Mouse (Mus musculus) ovary, adult 18-20 months (tissue): ENCODE measurements around the gene Schip1.
"Not testable (repeated sequence)": the region's sequence is repeated elsewhere in the genome, so short reads cannot be mapped to it uniquely, and the experiment has no call there.

Experiments used
- DNase-seq: peaks from one replicate; pipeline ENCODE4 v3.0.0; 2022; ENCODE audit warnings: low spot score, mixed read lengths

The Schip1 gene

DNA sequence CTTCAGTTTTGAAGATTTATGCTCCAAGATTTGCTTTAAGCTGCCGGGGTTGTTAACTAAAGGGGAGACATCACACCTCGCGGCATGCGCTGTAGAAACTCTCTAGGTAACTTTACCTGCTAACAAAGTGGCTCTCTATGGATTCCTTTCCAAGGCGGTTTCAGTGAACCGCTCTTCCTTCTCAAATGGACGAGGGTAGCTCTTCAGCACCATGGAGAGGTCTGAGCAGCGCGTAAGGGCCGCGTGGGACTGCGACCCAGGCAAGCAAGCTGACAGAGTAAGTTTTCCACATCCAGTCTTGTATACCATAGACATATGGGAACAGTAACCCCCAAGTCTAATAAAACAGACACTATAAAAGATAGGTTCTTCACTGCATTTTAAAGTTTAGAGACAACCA, at the start of gene Schip1:
Gene Schip1, plus strand, starts transcription at position 72 of the 400 bp plus-strand sequence.
- DNase-seq = no peak

DNA sequence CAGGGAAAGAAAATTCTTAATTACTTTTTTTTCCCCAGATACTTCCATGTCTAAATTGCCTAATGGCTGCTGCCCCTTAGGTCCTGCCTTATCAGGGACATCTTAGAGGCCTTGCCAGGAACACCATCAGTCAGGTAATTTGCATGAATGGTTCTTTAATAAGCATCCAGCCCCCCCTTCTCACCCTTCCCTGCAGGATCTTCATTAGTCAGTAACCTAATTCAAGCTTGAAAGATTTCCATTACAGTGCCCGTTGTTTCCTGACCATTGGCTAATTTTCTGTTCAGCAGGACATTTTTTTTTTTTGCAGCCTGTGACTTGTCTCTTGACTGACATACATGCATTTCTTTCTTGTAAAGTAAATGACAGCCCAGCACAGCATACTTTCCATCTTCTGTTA, 48.8 kb upstream of the Schip1 start:
- no peak for DNase-seq

DNA sequence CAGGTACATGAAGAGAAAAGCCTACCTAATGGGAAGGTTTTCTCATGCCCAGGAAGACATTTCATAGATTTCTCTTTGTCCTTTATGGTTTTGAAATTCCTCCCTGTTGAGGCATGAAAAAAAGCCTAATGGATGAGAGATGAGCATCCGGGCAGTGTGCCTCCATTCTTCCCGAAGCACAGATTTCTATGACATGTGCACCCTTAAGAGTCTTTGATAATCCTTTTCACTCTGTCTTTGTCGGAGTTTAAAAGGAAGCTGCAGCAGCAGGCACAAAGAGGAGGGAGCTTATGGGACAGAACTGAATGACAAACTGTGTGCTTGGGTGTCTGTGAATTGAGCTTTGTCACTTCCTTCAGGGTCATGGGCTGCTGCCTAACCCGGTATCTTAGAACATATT, 45.2 kb upstream of the Schip1 start:
- no peak for DNase-seq

DNA sequence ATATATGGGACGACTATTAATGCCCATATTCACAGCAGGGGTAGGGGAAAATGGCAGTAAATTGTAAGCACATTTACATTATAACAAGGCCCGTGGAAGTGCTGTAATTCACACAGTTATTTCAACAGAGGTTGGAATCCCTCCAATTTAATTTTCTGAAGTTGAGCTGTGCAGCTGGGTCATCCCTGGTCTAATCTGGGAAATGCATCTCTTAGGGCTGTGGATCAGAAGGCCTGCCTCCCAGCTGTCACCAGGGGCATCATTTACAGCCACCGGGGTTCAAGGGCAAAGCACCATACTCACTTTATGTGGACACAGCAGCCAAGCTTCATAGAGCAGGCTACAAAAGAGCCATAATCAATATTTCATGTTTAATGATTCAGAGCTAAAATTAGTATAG, 28.5 kb upstream of the Schip1 start:
- no peak for DNase-seq

DNA sequence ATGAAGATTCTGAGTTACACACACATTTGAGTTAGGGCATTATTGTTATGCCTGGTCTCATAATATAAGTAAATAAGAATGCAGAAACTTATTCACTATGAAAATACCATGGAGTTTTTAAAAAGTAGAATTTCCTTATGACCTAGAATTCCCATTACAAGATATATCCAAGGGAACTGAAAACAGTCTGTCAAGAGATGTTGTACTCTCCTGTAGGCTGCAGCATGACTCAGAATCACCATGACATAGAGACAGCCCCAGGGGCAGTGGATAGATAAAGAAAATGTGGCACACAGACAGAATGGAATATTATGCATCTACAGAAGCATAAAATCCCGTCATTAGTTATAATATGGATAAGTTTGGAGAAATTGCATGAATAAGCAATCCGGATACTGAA, 21.7 kb upstream of the Schip1 start:
- DNase-seq = no peak

DNA sequence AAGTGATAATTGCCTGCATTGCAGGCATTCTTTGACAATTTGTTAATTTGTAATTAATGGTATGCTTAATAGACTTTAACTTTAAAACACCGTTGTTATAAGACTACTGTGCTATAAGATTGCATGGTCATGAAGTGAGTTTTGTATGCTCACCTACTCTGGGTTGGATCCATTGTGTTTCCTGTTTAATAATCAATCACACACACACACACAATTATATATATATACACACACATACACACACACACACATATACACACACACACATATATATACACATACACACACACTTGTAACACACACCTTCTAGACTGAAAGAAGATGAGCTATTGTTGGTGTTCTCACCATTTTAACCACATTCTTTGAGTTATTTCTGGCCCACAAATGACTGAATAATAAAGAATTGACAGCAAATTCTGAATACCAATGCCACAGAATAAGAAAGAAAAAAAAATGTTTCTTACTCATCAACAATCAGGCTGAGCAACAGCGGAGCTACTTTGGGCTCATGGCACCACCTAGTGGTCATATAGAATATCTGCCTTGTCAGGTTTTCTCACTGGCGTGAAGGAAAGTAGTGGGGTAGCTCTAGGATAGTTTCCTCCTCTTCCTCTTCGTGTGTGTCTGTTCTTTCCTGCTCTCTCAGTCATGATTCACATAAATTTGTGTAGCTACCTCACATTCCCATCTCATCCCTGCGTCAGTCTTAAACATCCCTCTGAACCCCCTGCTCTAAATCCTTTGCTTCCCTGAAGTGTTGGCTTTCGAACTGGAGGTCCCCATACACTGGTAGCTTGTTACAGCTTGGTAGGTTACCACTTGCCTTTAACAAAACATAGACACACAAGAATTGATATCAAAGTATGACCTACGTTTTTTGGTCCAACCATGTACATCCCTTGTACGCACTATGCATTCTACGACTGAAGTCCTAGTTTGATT, 18.9 kb upstream of the Schip1 start:
- DNase-seq = no peak

DNA sequence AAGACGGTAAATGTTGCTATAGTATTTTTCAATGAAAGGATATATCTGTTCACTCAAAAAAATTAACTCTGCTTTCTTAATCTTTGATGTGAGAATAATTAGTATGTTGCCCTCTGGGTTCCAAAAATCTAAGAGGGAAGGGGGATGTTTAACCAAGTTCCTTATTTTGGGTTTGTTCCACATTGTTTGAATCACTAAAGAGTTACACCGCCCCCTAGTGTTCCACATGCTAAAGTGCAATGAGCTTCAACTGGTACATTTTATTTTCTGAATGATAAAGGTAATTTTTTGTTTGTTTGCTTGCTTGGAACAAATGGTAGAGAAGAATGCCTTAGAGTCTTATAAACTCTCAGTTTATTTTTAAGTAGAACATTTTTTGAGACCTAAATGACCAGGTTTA, 11.1 kb upstream of the Schip1 start:
- DNase-seq = no peak

DNA sequence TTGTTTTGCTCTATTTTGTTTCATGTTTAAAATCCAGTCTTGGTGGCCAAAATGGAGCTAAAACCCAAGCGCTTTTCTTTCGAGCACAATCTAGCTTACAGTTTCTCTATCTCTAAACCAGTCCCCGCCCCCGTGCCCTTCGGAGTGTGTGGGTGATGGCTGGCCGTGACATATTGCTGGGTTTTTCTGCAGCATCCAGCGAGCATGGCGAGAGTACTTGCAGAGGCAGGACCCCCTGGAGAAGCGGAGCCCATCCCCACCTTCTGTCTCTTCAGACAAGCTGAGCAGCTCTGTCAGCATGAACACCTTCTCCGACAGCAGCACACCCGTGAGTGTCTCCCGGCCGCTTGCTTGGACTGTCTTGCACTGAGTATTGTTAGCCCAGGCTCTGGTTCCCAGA, 9.5 kb upstream of the Schip1 start:
- DNase-seq = no peak

DNA sequence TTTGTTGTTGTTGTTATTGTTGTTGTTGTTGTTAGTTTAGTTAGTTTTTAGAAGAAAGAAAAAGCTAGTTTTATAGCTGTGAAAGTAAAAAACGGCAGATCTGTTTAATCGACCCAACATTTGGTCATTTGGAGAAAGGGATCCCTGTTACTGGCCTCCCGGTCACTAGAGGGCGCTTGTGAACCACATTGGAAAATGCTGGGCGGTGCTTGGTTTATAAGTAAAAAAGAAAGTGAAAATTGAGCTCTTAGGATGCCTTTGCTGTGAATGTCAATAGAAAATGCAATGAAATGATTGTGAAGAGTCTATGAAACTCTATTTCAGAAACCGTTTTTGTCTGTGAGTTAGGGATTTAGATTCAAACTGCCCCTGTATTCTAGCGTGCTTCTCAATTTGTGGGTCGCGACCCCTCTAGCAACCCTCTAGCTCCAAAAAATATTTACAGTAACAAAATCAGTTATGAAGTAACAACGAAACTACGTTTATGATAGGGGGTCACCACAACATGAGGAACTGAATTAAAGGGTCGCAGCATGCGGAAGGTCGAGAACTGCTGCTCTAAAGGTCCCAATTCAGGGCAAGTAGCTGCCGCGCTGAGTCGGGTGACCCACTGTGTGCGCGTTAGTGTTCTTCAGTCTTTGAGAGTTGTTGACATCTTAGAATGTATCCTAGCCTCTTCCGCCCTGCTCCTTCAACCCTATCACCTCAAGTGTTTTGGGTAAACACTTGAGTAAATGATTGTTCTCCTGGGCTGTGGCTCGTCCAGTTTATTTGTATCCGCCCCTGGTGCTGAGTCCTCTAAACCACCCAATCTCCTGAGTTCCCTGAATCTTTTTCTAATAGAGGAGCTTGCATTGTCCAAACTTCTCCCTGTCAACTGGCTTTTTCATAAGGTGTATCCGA, 8.0 kb upstream of the Schip1 start:
- DNase-seq = peak; percentile 7

DNA sequence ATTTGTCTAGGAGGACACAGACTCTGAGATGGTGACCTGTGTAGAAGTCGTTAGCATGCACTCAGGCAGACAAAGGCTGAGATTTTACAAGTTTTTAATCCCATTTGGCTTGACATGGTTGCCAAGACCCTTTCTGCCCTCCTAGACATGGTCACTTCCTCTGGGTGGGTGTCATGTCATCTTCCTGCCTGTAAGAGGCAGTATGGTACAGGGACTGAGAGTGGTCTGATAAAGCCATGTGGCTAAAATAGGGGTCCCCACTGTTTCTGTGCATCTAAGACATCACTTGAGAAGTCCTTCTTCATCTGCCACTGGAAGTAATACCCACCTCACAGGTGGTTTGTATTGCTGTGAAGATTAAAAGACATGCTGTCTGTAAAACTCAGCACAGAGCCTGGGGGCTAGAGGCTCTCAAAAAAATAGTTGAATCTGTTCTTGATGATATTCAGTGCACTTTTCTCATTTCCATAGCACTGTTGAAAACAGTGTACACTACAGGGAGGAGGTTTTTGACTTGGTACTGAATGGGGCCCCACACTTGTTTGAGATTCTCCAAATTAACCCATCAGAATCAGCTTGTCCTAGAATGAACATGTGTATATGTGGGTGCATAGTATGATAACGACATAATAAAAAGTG, 5.3 kb upstream of the Schip1 start:
- DNase-seq = no peak

DNA sequence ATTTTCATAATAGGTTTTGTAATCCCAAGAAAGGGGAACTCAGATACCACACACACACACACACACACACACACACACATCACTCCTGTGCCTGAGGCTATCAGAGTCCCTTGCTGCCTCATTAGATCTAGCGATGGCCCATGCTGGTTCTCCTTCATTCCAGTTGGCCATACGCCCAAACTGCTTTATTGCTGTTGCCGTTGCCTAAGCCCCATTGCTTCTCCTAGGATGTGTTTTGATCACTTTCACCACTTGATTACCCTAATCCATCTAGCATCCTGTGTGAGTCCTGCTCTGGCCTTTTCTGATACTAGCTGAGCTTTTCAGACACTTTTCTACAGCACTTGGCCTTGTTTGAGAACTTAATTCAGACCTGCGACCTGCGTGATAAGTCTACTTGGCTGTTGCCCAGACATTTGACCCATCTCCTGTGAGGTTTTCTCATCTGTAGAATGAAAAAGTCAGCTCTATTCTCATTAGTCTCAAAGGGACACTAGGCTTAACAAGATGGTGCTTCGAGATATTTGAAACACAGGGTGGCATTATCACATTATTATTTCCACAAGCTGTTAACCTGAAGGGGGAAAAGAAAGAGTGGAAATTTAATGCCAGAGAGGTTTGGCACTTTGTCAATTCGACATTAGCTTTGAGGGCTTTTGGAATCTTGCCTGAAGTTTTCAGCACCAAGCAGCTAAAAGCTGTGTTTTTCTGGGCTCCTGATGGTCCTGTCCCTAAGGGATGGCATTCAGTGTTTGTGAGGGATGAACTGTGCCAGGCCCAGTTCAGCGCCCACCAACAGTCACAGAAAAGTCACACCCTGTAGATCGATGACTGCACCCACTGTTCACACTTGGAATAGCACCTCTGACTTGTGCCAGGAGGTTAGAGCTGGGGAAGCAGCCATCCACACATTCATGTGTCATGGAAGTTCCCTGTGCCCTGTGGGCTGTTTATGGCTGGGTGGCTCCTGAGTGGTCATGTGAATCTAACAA, 7.1 kb downstream of the Schip1 start:
- no peak for DNase-seq

DNA sequence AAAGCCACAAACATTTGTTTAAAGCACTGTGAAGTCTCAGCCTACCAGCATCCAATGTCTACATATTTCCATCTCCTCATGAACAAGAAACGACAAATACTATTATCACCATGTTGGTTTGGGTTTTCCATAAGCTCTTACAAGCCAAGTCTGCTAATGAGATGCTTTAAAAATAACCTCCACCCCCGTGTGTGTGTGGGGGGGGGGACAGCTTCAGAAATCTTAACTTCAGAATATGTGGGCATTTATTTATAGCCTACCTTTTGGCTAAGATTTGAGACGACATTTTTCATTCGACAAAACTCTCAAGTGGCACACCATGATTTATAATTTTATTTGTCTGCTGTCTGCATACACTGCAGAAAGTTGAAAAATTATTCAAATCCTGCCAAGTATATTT, 12.8 kb downstream of the Schip1 start:
- no peak for DNase-seq

DNA sequence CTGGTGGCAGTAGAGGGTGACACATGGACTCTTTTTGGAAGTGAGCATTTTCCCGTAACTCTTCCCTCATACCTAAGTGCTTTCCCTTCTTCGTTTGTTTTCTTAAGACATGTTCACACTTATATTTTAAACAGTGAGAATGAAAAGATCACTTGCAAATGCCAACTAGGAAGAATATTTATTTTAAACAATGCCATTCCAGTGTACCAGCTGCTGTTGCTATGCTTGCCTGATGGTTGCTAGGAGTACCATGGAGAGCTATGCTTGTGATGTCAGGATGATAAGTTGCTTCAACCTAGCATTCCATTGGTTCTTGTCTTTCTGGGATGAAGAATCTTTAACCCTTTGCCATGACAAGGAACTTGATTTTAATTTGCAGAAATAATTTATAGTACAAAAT, 20.4 kb downstream of the Schip1 start:
- DNase-seq = no peak

DNA sequence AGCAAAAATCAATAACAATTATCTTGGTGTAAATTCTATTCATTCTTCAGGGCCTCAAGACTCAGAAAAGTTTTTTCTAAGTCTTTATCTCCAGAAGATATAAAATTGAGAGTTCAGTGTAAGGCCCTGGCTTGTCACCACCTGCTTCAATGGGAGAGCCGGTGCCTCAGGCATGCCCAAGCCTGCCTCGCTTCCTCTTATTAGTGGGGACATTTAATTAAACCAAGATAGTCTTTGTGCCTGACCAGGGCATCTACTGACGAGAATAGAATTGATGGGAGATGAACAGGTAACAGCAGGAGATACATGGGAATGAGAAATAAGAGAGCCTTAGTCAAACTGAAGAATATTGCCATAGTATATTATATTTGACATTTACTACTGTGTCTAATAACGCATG, 27.5 kb downstream of the Schip1 start:
- no peak for DNase-seq

DNA sequence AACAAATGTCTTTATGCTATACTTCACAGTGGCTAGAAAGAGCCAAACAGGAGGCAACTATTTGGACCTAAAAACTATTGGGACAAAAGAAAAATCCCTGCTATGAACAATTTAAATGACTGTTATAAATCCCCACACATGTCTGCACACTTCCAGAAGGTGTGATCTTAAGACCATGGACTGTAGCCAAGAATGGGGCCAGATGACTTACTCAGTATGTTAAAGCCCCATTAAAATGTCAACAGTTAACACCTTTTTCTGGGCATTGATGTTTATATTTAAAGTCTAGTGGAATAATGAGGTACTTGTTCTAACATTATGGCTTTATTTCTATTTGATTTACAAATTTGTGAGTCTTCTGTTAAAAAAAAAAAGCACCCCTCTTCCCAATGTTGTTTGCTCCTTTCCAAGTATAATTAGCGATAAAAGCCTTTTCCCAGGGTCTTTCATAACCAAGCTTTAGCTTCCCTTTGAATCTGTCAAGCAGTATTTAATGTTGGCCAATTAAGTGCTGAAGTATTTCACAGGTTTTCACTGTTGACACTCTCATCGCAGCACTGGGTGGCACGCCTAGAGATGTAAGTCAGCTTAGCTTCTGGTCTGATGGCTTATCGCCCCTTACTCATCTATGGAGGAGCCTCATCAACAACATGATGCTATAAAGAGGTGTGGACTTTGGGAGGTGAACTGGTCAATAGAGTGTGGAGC, 32.3 kb downstream of the Schip1 start:
- no peak for DNase-seq

DNA sequence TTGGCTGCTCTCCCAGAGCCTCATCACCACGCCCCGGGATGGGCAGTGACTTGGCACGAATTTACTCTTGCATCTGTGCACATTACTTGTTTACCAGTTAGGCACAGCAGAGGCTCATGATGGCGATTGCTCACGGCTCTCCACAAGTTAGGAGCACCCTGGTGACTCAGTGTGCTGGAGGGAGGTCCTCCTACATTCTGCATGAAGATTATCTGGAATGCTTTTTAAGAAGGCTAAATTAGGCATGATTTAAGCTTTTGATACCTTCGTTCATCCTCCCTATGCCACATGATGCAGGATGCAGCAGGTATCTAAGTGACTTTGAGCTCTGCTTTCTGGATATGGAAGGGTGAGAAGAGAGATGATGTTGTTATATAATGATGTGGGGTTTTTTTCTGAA, 35.0 kb downstream of the Schip1 start:
- DNase-seq = not testable (repeated sequence)

DNA sequence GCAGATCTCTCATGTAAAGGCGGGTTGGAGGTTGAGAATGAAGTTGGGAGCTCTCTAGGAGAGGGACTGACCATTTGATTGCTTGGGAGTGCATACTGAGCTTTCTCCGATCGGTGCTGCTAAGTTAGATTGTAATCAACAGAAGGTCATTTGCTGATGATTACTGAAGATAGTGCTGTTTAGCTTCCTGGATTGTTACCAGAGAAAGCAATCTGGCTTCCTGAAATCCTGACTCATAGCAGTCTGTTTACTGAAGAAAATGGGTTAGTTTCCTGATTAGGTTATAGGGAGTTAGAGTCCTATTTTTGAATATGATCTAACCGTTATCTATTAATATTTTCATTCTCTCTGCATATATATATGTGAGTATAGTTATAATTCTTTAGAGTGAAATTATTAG, 36.7 kb downstream of the Schip1 start:
- no peak for DNase-seq

DNA sequence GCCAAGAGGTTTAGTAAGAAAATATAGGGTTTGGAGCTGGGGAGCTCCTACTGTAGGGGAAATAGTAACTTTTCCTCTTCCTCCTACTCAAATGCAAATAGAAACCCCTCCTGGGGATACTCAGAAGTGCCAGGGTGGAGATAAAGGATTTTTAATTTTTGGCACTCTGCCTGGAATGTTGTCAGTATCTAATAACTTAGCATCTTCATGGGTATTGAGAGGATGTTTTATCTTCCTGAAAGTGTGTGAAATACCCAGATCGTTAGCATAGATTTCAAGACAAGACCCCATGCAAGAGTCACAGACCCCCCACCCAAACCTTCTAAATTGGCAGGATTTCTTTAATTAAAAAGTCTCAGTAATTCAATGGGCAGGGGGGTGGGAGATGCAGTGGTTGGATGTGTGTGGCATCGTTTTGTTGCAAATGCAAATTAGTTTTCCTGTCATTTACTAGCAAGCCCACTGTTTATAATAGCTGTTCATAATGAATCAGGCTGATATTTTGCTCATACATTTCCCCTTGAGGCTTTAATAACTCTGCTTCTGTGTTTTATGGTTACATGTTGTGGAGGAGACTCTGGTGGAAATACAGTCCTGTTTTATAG, 40.6 kb downstream of the Schip1 start:
- no peak for DNase-seq

DNA sequence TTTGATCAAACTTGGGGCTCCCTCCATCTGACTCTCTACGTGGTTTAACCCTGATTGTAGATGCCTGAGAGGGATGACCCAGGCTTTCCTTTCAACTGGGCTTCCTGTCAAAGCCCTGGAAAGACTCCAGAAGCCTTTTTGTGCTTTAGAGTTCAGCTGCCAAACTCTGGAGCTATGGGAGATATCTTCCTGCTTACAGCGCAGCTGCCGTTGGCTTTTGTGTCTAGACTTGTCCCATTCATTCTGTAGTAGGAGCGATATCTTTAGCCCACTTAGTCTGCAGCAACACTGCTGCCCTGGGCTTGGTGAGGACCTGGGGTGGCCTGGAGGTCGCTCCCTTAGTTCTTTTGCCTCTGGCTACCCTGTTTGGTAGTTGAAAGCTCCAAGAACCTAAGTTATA, 56.7 kb downstream of the Schip1 start:
- DNase-seq = no peak

DNA sequence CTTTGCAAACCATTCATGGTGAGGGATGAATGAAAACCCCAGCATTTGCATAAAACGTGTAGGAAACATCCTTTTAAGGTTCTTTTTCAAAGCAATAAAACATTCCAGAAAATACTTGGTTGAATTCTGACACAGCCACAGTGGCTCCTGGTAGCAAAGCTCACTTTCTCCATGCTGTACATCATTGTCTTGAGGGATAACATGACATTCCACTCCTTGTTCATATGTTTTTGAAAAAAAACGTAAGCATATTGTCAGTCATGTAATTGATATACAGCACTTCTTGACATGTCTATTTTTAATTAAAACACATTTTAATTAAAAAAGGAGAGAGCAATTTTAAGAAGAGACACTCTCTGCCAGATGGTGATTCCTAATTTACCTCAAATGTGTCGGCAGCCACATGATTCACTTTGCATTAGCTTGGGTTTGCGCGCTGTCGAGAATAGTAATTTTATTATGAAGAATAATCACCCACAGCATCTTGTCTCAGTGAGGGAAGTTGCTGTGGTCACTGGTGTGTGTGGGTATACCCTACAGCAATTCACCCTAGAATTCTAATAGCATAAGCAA, 61.8 kb downstream of the Schip1 start:
- no peak for DNase-seq
